Mouse (Mus musculus) hindbrain, embryonic 12.5 days (tissue): ENCODE data around the gene Klf13. TPM values are rescaled to one million over a fixed set of nuclear protein-coding genes. Genes with fewer than 3 reads are reported as not detected.

Experiments
- ATAC-seq: fragments of 200-750 bp; cut with Nextera tagmentation; 2 replicates; pipeline ENCODE4 v1.8.0; 2017; ENCODE audit warnings: moderate TSS enrichment; ENCODE audit not compliant: low FRiP score
- H3K27ac ChIP-seq: fragments of 300-500 bp; sonication (generic); 2 replicates; pipeline ENCODE4 v1.5.1; 2016; ENCODE audit warnings: mild to moderate bottlenecking
- H3K27me3 ChIP-seq: fragments of 300-500 bp; sonication (generic); 2 replicates; pipeline ENCODE4 v1.6.1; 2016; ENCODE audit warnings: mild to moderate bottlenecking
- H3K36me3 ChIP-seq: fragments of 300-500 bp; sonication (generic); 2 replicates; pipeline ENCODE4 v1.6.1; 2016; ENCODE audit warnings: mild to moderate bottlenecking
- H3K4me1 ChIP-seq: fragments of 300-500 bp; sonication (generic); 2 replicates; pipeline ENCODE4 v1.6.1; 2016
- H3K4me2 ChIP-seq: fragments of 300-500 bp; sonication (generic); replicated peaks from 2 replicates; pipeline ENCODE4 v1.6.1; 2016; ENCODE audit warnings: mild to moderate bottlenecking
- H3K4me3 ChIP-seq: fragments of 300-500 bp; sonication (generic); 2 replicates; pipeline ENCODE4 v1.5.1; 2016; ENCODE audit warnings: mild to moderate bottlenecking
- H3K9ac ChIP-seq: fragments of 300-500 bp; sonication (generic); 2 replicates; pipeline ENCODE4 v1.6.1; 2016; ENCODE audit warnings: mild to moderate bottlenecking, moderate library complexity
- H3K9me3 ChIP-seq: fragments of 300-500 bp; sonication (generic); replicated peaks from 2 replicates; pipeline ENCODE4 v1.6.1; 2016; ENCODE audit warnings: mild to moderate bottlenecking
- WGBS: fragments of 180-500 bp; shearing (Covaris S2); methylation state at CpG from one replicate; pipeline ENCODE4 v1.1.7; 2016; 5-methylcytosine and 5-hydroxymethylcytosine counted together
- polyA plus RNA-seq: library from polyadenylated mRNA; unstranded; fragments of >200 nt; fragmentation: Nextera tagmentation; extraction: Ambion mirVana; gene quantifications from 2 replicates; pipeline ENCODE4 v1.2.1, GENCODE M21; 2016

Gene Klf13
- polyA plus RNA-seq, 1 experiment from 2014 or later, result 30.1 TPM

DNA sequence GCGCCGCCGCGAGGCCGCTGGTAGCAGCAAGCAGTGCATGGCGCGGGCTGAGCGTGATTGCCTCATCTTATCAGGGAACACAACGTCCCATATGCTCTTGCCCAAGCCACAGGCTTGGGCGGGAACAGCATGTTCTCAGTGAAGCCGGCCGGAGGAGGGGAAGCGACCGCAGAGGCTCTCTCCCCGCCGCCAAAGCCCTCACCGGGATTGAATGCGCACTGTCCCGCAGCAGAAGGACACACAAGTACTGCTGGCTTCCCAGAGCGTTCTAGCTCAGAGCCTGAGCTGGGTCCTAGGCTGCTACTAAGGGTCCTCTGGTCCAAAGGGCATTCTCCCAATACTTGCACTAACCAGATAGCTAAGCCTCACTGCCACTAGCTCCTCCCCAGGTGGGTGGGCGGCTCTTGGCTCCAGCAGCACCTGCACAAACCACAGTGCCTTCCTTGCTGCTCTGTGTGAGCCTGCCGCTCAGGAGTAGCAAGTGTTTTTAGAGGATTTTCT, 41.7 kb downstream of the Klf13 start:
- 2% methylated on average over 22 of the region's 22 CpGs for WGBS
- H3K27me3 ChIP-seq, result no peaks in the 10 kb centered on the region
- H3K9ac ChIP-seq, result peak overlapping the region; percentile 55
- peak; percentile 83 for ATAC-seq
- H3K4me2 ChIP-seq, result peak overlapping the region; percentile 67
- peak overlapping the region; percentile 48; the same call in 1 of the 2 replicates for H3K27ac ChIP-seq
- H3K9me3 ChIP-seq, result no peaks in the 10 kb centered on the region
- no peaks in the 10 kb centered on the region for H3K36me3 ChIP-seq
- peaks cover 38% of the 10 kb centered on the region for H3K4me1 ChIP-seq
- H3K4me3 ChIP-seq, result peak overlapping the region; percentile 25

DNA sequence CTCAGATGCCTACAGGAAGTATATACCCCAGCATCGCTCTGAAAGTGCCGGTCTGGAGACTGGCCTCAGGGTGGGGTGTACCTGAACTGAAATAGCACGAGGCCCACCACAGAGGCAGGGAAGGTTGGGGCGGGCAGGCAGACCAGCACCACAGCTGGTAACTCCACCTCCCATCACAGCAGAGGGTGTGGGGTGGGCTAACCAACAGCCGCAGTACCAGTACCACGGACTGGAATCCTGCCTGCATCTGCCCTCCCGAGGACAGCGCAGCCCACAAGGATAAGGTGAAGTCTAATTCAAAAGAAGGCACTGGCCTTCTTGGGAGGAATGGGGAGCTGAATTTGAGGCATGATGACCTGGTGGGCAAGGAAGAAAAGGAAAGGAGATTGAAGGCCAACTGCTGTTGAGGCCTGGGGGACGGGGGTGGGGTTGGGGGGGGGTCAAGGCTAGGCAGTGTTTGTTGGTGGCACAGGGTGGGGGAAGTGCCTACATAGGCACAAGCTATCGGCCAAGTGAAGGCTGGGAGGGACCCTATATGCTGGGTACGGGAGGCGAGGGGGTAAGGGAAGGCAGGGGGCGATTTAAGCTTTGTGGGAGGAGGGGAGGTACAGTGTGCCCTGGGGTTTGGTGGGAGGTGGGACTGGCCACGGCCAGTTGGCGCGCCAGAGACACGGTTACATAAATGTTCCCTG, 42.3 kb downstream of the Klf13 start:
- H3K27ac ChIP-seq, result no peak overlapping the region
- no peaks in the 10 kb centered on the region; the same call in 1 of the 2 replicates for H3K36me3 ChIP-seq
- ATAC-seq, result peak; percentile 46
- no peaks in the 10 kb centered on the region for H3K27me3 ChIP-seq
- H3K9ac ChIP-seq, result peak overlapping the region; percentile 55
- H3K9me3 ChIP-seq, result no peaks in the 10 kb centered on the region
- H3K4me3 ChIP-seq, result peak overlapping the region; percentile 25
- H3K4me1 ChIP-seq, result peaks cover 32% of the 10 kb centered on the region
- H3K4me2 ChIP-seq, result peak overlapping the region; percentile 67
- WGBS, result 20% methylated on average over 17 of the region's 17 CpGs

DNA sequence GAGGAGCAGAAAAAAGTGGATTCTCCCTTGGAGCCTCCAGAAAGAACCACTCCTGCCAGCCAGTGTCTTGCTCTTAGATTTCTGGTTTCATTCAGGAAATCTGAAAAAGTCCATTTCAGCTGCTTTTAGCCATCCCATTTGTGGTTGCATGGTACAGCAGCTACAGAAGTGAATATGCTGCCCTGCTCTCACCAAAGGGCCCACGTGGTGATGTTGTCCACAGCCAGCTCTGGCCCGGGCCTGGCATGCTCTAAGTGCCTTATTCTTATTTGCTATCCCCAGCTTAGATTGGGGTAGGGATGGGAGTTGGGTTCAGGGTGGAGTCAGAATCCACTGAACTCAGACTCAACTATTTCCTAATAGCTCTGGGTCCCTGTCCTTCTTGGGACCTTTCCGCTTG, 43.5 kb downstream of the Klf13 start:
- no peaks in the 10 kb centered on the region for H3K27me3 ChIP-seq
- no peak overlapping the region for H3K27ac ChIP-seq
- H3K4me2 ChIP-seq, result no peak overlapping the region
- H3K36me3 ChIP-seq, result peaks cover 9% of the 10 kb centered on the region
- 90% methylated on average over 3 of the region's 3 CpGs for WGBS
- H3K4me3 ChIP-seq, result no peak overlapping the region
- no peaks in the 10 kb centered on the region for H3K9me3 ChIP-seq
- peaks cover 26% of the 10 kb centered on the region for H3K4me1 ChIP-seq
- ATAC-seq, result no peak
- H3K9ac ChIP-seq, result no peak overlapping the region

DNA sequence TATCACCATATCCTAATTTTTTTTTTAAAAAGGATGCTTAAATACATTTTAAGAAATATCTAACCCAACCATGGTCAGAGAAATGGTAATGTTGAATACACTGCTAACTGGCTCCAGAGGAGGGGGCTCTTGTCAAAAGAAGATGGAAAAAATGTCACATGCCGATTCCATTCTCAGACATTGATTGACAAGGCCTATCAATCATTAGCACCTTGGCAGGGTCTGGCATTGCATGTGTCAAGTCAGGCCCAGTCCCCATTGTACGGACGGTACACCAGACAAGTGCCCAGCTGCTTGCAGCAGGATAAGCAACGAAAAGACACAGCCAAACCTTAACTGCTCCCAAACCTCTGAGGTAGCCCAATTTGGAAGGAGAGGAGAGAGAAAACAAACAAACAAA, 44.1 kb downstream of the Klf13 start:
- Histone ChIP-seq H3K9ac (no peak overlapping the region), H3K36me3 (peaks cover 14% of the 10 kb centered on the region), H3K27ac (no peak overlapping the region), H3K4me1 (peaks cover 26% of the 10 kb centered on the region), H3K4me3 (no peak overlapping the region), H3K27me3 (no peaks in the 10 kb centered on the region), H3K9me3 (no peaks in the 10 kb centered on the region), H3K4me2 (no peak overlapping the region)
- WGBS, result 61% methylated on average over 4 of the region's 4 CpGs
- ATAC-seq, result no peak

DNA sequence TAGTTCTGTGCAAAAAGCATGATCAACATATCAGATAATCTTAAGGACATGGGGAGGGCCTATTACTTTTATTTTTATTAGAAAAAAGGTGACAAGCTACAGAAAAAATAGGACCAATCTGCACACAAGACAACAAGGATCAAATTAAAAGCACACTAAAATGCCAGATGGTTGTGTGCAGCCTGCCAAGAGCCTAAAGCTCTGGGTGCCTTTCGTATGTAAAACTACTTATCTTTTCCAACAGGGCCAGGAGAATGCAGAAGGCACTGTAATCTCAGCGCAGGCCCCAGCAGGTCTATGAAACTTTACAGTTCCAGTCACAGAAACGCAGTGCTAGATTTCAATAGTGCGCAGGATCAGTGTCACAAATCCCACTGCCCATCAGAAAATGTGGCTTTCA, 45.0 kb downstream of the Klf13 start:
- H3K27ac ChIP-seq, result no peak overlapping the region
- no peak for ATAC-seq
- WGBS, result 61% methylated on average over 4 of the region's 4 CpGs

DNA sequence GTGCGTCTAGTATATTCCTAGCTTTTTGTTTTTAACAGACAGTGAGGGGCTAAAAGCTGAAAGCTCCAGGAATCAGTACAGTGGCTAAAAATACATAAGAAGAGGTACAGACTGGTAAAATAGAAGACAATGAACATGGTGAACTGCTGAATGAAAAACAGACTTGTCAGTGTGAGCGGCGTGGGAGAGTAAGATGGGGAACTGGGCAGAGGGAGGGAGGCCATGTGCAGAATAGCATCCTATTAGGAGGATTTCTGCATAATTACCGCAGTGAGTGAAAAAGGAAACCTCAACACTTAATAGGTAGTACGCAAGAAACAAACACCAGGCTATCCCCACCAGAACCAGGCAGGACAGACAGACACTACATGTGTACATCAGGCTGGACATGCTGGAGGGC, 45.5 kb downstream of the Klf13 start:
- Histone ChIP-seq H3K9ac (no peak overlapping the region), H3K27me3 (no peaks in the 10 kb centered on the region), H3K4me1 (peaks cover 30% of the 10 kb centered on the region), H3K4me2 (no peak overlapping the region), H3K4me3 (no peak overlapping the region), H3K27ac (peak overlapping the region; percentile 7; the same call in 1 of the 2 replicates), H3K9me3 (no peaks in the 10 kb centered on the region), H3K36me3 (peaks cover 14% of the 10 kb centered on the region)
- no peak for ATAC-seq
- WGBS, result 76% methylated on average over 5 of the region's 5 CpGs

More for the DNA sequence above, 45.0 kb downstream of the Klf13 start:
- Histone ChIP-seq H3K36me3 (peaks cover 14% of the 10 kb centered on the region), H3K27me3 (no peaks in the 10 kb centered on the region), H3K9ac (no peak overlapping the region), H3K9me3 (no peaks in the 10 kb centered on the region), H3K4me2 (no peak overlapping the region), H3K4me1 (peaks cover 30% of the 10 kb centered on the region), H3K4me3 (no peak overlapping the region)

DNA sequence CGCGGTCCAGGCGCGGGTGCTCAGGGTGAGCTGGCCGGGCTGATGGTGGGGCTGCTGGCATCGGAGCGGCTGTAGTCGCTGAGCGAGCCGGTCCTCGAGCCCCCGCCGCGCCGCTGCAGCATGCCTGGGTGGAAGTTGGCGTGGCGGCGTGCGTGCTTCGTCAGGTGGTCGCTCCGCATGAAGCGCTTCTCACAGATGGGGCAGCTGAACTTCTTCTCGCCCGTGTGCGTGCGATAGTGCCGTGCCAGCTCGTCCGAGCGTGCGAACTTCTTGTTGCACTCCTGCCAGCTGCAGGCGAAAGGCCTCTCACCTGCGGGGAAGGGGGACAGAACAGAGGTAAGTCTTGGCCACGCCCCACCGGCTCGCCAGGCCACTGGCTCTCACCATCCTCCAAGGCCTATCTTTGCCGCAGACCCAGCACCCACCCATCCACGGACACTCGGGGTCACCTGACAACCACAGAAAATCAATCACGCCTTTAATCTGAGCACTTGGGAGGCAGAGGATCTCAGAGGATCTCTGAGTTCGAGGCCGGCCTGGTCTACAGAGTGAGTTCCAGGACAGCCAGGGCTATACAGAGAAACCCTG, 47.1 kb downstream of the Klf13 start:
- ATAC-seq, result no peak

DNA sequence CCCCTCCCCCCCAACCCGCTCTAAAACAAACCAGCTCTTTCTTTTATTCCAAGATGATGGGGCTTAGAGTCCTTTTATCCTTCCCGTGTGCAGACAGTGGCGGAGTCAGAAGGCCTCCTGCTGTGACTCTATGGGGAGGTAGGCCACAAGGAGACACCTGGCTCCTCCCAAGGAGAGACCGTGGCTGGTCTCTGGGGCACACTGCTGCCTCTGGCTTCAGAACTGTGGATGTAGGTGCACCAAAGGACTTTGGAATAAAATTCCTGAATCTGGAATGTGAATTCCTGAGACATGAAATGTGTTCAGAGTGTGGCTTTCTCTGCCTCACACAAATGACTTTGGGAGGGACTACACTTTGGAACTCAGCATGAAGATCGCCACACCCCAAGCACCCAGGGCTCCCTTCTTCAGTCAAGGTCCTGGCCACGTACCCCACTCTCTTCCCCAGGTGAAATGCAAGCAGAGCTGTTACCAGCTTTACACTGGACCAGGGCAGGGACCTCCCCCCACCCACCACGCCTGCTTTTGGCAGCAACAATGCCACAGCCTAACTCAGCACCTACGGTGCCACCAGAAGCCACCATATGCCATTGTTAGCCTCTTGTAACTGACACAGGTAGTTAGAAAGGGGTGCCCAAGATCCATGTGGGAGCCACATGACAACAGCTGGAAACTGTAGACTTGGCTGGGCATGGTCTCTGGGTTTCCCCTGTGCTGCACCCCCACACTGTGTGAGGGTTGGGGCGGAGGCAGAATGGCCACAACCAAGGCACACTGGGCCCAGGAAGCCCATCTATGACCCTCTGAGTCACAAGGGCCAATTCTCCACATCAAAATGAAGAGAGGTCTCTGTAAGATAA, 49.4 kb downstream of the Klf13 start:
- no peak overlapping the region for H3K4me2 ChIP-seq
- no peak for ATAC-seq
- no peak overlapping the region for H3K9ac ChIP-seq

More for the DNA sequence above, 47.1 kb downstream of the Klf13 start:
- Histone ChIP-seq H3K4me2 (no peak overlapping the region), H3K9me3 (no peaks in the 10 kb centered on the region), H3K36me3 (peaks cover 14% of the 10 kb centered on the region), H3K4me3 (no peak overlapping the region), H3K9ac (no peak overlapping the region), H3K27me3 (no peaks in the 10 kb centered on the region), H3K4me1 (peaks cover 15% of the 10 kb centered on the region), H3K27ac (no peak overlapping the region)
- WGBS, result 72% methylated on average over 43 of the region's 43 CpGs

DNA sequence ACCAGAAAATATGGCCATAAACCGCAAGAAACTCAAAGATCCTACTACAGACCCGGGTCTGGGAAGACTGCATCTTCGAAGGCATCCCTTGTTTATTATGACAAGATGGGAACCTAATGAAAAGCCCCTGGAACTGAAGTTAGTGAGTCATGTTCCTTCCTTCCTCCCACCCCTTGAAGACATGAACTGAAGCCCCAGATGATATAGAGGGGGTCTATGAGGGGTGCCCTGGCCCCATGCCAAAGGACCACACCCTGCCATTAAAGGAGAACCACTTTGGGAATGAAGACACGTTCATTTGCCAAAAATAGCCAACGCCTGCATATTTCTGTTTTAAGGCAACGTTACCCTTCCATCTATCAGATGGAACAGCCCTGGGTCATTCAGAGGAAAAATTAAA, 50.0 kb downstream of the Klf13 start:
- ATAC-seq, result no peak
- H3K36me3 ChIP-seq, result peaks cover 14% of the 10 kb centered on the region

More for the DNA sequence above, 49.4 kb downstream of the Klf13 start:
- no peak overlapping the region for H3K4me3 ChIP-seq
- no peak overlapping the region for H3K27ac ChIP-seq
- H3K27me3 ChIP-seq, result no peaks in the 10 kb centered on the region
- peaks cover 10% of the 10 kb centered on the region; the same call in 1 of the 2 replicates for H3K4me1 ChIP-seq
- WGBS, result 72% methylated on average over 9 of the region's 9 CpGs
- H3K9me3 ChIP-seq, result no peaks in the 10 kb centered on the region
- H3K36me3 ChIP-seq, result peaks cover 14% of the 10 kb centered on the region

DNA sequence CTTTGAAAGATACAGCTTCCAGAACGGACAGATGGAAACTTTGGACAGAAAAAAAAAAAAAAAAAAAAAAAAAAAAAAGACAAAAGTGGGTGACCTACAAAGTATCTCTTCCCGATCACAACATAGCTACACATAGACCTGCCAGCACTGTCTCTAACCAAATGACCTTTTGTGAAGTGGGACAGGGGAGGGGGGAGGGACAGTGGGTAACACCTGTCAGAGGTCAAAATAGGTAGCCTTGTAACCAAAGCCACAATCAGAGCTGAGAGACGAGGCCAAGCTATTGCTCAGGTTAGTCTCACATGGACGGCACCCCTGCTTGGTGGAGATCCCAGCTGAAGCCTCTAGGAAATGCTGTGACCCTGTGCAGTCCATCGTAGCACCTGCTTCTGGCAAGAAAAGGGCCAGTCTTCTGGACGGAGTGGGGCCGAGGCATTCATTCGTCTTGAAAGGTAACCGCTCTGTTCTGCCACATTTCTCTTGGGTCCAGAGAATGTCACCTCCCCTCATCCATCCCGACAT, 51.1 kb downstream of the Klf13 start:
- H3K4me1 ChIP-seq, result 0 out of 2 replicates have a peak, but pooled peaks cover 4% of the 10 kb centered on the region
- 89% methylated on average over 10 of the region's 10 CpGs for WGBS
- H3K4me3 ChIP-seq, result no peak overlapping the region
- H3K27me3 ChIP-seq, result no peaks in the 10 kb centered on the region
- H3K9me3 ChIP-seq, result no peaks in the 10 kb centered on the region
- no peak overlapping the region for H3K9ac ChIP-seq
- ATAC-seq, result no peak
- no peak overlapping the region for H3K27ac ChIP-seq
- H3K36me3 ChIP-seq, result peaks cover 14% of the 10 kb centered on the region
- H3K4me2 ChIP-seq, result no peak overlapping the region

More for the DNA sequence above, 50.0 kb downstream of the Klf13 start:
- Histone ChIP-seq H3K4me3 (no peak overlapping the region), H3K9ac (no peak overlapping the region), H3K4me2 (no peak overlapping the region), H3K27me3 (no peaks in the 10 kb centered on the region), H3K9me3 (no peaks in the 10 kb centered on the region), H3K4me1 (peaks cover 7% of the 10 kb centered on the region; the same call in 1 of the 2 replicates), H3K27ac (no peak overlapping the region)
- WGBS, result 85% methylated on average over 6 of the region's 6 CpGs

DNA sequence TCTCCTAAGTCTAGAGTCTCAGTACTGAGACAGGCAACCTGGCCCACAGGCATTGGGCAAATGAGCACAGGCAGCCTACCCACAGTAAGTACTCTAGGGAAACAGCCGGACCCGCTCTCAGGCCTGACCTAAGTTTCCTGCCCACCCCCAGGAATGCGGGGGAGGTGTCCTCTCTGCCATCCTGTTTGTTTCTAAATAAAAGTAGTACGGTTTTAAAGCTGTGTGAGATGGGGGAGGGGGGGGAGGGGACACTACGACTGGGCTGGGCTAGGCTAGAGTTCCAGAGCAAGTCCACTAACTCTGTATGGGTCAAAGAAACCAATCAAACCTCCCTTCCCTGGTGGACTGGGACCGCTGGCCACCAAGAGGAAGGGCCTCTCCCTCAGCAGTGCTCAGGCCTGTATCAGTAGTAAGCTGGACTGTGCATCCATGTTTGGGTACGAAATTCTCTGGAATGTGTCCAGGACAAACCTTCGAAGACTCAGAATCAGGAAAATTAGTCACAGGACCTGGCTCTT, 51.6 kb downstream of the Klf13 start:
- 67% methylated on average over 8 of the region's 8 CpGs for WGBS

More for the DNA sequence above, 51.6 kb downstream of the Klf13 start:
- Histone ChIP-seq H3K9me3 (no peaks in the 10 kb centered on the region), H3K9ac (no peak overlapping the region), H3K4me1 (0 out of 2 replicates have a peak, but pooled peaks cover 4% of the 10 kb centered on the region), H3K27me3 (no peaks in the 10 kb centered on the region), H3K36me3 (peaks cover 14% of the 10 kb centered on the region), H3K4me2 (no peak overlapping the region), H3K27ac (no peak overlapping the region), H3K4me3 (no peak overlapping the region)
- no peak for ATAC-seq
